ENCODE assay signal across 8 mouse cellular contexts in genomic region chr16:86816006-86816405, GRCm38 (mm10).
"Had no signal": no experiment of that assay in that cellular context is flagged by ENCODE, and none has a peak within 500 bp of the region (broad histone marks: within the 10 kb centered on the region; RNA-seq: fewer than 3 reads in every experiment).

No protein-coding gene starts in this region.

- H3K27ac ChIP-seq: left cerebral cortex, adult 2 months; liver, embryonic 13.5 days had no signal

- H3K4me3 ChIP-seq: left cerebral cortex, adult 2 months; liver, embryonic 13.5 days had no signal

- H3K4me1 ChIP-seq: liver, embryonic 13.5 days had no signal

- H3K9me3 ChIP-seq: liver, embryonic 13.5 days had no signal

- H3K9ac ChIP-seq: liver, embryonic 13.5 days had no signal

- DNase-seq: liver, embryonic 13.5 days; lung, adult 2 months; lung, postnatal 14 days; lung, postnatal 4 days; midbrain, embryonic 14.5 days; thymus, postnatal 36 days had no signal

- H3K36me3 ChIP-seq: liver, embryonic 13.5 days had no signal

- H3K4me2 ChIP-seq: liver, embryonic 13.5 days; midbrain, embryonic 11.5 days had no signal

- H3K27me3 ChIP-seq: liver, embryonic 13.5 days had no signal
